Mouse (Mus musculus): ENCODE measurements around the gene Sirt5. TPM values are rescaled to one million over a fixed set of nuclear protein-coding genes. Genes with fewer than 3 reads are reported as not detected.

The Sirt5 gene
- total RNA-seq (2021), result 10 to 100 TPM; 12.8 to 15.2 TPM
- long read RNA-seq, experiment 1, transcript Sirt5-211 (9 exons, 1,398 nt), result major isoform, 10 of 11 reads
- long read RNA-seq, experiment 1, partial matches to known transcripts, result 0 of 11 reads
- long read RNA-seq, experiment 1, other reads (novel, unspliced or antisense), result 1 of 11 reads
- long read RNA-seq, experiment 2, transcript Sirt5-211 (9 exons, 1,398 nt), result major isoform, 12 of 15 reads
- long read RNA-seq, experiment 2, partial matches to known transcripts, result 0 of 15 reads
- long read RNA-seq, experiment 2, other reads (novel, unspliced or antisense), result 3 of 15 reads

GRCm38 (mm10) chr13:43364985-43365824 lies at the start of gene Sirt5:
Gene Sirt5, plus strand, starts transcription at chr13:43365496.
- DNase-seq (ENCODE audit: low spot score in 2 of 2), result peak; percentile 78 to 86

- DNase-seq (ENCODE audit: low spot score in 2 of 2), result no peak
Observed at GRCm38 (mm10) chr13:43317411-43317810, 47.9 kb upstream of the Sirt5 start.

DNA sequence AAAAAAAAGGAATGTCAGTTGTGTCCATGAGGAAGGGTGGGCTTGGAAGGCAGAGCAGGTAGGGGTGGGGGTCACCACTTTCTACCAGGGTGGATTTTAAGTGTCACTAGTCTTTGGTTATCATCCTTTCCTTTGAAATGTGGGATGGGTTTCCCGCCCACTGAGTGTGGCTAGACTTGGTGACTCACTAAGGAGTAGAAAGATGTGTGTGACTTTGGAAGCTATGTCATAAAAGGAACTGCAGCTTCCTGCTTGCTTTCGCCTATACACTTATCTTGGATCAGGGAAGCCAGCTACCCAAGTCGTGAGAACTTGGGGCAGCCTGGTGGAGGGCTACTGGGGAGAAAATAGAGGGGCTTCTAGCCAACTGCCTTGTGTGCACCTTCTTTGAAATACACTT lies 45.9 kb upstream of the Sirt5 start:
- DNase-seq (ENCODE audit: low spot score in 2 of 2), result no peak

DNA sequence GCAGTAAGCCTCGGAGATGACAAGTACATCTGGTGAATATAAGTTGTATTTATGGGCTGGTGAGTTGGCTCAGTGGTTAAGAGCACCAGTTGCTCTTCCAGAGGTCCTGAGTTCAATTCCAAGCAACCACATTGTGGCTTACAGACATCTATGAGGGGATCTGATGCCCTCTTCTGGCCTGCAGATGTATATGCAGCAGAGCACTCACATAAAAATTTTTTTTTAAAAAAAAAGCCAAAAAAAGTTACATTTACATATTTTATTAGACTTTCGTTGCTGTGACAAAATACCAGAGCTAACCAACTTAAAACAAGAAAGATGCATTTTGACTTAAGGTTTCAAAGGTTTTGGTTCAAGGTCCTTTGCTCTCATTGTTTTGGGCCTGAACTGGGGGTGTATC lies 43.8 kb upstream of the Sirt5 start:
- no peak for DNase-seq (ENCODE audit: low spot score in 2 of 2)

DNA sequence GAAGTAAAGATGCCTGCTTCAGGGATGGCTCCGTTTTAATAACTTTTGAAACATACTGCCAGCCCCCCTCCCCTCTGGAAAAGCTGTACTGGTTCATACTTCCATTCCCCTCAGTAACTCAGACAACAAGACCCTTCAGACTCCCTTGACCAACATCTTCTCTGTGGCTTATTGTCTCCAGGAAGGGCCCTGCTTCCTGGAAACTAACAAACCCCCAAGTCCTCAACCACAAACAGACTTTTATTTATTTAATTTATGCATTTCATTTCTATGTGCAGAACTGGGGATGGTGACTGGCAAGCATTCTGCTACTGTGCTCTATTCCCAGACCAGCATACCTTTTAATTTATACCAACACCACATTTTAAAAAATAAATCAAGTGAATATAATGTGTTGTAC lies 39.9 kb upstream of the Sirt5 start:
- no peak for DNase-seq (ENCODE audit: low spot score in 2 of 2)

DNA sequence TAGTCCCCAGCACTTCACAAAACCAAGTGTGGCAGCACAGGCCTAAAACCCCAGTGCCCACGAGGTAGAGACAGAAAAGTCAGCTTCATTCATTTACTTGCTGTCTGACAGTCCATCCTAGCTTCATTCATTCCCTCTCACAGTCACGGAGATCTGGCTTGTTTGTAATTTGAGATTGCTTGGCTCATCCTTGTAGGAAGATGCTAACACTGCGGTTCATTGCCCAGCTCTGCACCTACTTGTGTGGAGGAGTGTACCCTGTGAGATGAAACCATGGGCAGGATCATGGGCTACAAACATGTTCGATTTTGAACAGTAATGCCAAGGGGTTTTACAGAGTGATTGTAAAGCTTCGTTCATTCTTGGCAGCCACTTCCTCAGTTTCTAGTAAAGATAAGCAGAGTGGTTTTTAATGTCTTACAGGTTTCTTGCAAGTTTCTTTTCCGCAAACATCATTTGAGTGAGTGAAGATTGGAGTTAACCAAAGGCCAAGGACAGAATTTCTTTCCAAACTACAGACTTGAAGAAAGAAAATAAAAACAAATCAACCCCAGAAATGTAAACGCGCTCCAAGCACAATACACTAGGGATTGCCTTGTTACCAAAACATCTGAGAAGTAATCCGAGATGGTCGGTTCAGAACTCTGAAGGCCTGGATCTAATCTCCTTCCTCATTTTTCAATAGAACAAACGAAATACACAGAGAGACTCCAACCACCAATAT lies 33.4 kb upstream of the Sirt5 start:
- no peak for DNase-seq (ENCODE audit: low spot score in 2 of 2)

DNA sequence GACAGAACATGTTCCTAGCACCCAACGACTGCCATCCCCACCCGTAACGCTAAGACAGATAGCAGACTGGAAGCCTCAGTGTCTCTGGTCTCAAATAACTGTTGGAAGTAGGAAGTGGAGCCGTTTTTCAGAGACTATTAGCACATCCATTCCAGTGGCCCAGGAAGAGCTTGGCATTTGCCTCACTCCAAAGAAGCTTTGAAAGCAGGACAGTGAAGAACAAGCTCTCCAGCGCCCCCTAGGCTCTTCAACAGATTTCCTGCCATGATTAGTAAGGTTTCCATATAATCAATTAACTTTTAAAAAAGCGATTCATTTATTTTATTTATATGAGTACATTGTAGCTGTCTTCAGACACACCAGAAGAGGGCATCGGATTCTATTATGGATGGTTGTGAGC lies 32.7 kb upstream of the Sirt5 start:
- DNase-seq (ENCODE audit: low spot score in 2 of 2), result peak in 1 of 2 experiments; percentile 33

- DNase-seq (ENCODE audit: low spot score in 2 of 2), result no peak
Observed at GRCm38 (mm10) chr13:43336425-43337221, 28.7 kb upstream of the Sirt5 start.

DNA sequence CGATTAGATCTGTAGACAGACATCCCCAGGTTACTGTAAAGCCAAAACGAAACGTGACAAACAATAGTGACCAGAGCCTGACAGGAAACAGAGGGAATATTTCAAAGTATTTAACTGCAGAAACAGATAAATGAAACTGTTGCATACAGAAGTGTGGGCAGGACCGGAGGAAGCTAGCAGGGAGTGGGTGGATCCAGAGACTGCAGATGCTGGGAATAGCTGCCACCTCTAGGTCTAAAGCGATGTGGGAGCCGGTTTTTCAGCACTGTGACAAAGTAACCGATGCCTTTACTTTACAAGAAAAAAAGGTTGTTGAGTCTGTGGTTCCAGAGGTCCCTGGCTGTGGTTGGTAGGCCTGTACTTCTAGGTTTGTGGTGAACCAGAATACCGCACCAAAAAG lies 27.3 kb upstream of the Sirt5 start:
- DNase-seq (ENCODE audit: low spot score in 2 of 2), result no peak

- DNase-seq (ENCODE audit: low spot score in 2 of 2), result no peak
Observed at GRCm38 (mm10) chr13:43338632-43339031, 26.7 kb upstream of the Sirt5 start.

- no peak for DNase-seq (ENCODE audit: low spot score in 2 of 2)
Observed at GRCm38 (mm10) chr13:43346825-43347224, 18.5 kb upstream of the Sirt5 start.

- DNase-seq (ENCODE audit: low spot score in 2 of 2), result no peak
Observed at GRCm38 (mm10) chr13:43349376-43349775, 15.9 kb upstream of the Sirt5 start.

- DNase-seq (ENCODE audit: low spot score in 2 of 2), result no peak
Observed at GRCm38 (mm10) chr13:43350489-43351169, 14.7 kb upstream of the Sirt5 start.

GRCm38 (mm10) chr13:43353356-43353755 lies 11.9 kb upstream of the Sirt5 start:
- DNase-seq (ENCODE audit: low spot score in 2 of 2), result no peak

GRCm38 (mm10) chr13:43354362-43354761 lies 10.9 kb upstream of the Sirt5 start:
- DNase-seq (ENCODE audit: low spot score in 2 of 2), result no peak

- DNase-seq (ENCODE audit: low spot score in 2 of 2), result no peak
Observed at GRCm38 (mm10) chr13:43356346-43357125, 8.8 kb upstream of the Sirt5 start.

DNA sequence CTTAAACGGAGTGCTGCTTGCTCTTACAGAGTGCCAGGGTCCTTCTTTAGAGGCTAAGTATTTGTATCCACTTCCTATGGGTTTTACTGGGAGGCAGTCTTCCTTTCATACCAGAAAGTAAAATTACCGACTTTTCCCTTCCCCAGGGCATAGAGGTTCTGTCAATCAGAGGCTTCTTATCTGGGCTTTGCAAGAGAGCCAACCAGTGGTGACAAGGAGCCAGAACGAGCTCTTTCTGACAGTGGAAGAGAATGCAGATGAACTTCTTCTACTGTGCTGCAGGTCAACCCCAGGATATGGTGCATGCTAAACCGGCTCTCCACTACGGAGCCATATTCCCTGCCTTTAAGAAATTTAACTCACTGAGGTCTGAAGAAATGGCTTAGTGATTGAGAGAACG lies 4.8 kb upstream of the Sirt5 start:
- DNase-seq (ENCODE audit: low spot score in 2 of 2), result no peak

GRCm38 (mm10) chr13:43362353-43362752 lies 2.9 kb upstream of the Sirt5 start:
- DNase-seq (ENCODE audit: low spot score in 2 of 2), result no peak

- no peak for DNase-seq (ENCODE audit: low spot score in 2 of 2)
Observed at GRCm38 (mm10) chr13:43365825-43366184, 509 bp downstream of the Sirt5 start.

- no peak for DNase-seq (ENCODE audit: low spot score in 2 of 2)
Observed at GRCm38 (mm10) chr13:43370063-43370462, 4.8 kb downstream of the Sirt5 start.
